Mouse (Mus musculus) right cerebral cortex, postnatal 10 days (tissue): ENCODE measurements around the gene Bzw2.

Experiments used
- DNase-seq, 2 experiments: peaks; one replicate each; pipeline ENCODE4 v3.0.0; 2021; ENCODE audit warnings: low spot score in 2 of 2

Gene Bzw2

DNA sequence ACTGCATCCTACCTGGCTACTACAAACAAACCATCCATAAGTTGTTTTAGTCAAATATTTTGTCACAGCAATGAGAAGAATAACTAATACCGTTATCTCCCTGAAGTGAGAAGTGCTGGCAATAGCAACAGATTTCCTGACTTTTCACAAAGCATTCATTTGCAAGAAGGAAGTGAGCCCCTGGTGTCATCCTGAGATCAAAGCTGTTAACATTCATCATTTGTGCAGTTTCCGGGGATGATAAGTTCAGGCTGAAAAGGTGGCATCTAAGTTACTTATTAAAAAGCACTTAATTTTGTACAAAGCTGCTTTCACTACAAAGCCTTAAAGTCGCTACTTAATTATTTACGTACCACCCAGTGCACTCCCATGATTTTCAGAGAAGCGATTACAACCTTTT, 85.0 kb downstream of the Bzw2 start:
- no peak for DNase-seq

DNA sequence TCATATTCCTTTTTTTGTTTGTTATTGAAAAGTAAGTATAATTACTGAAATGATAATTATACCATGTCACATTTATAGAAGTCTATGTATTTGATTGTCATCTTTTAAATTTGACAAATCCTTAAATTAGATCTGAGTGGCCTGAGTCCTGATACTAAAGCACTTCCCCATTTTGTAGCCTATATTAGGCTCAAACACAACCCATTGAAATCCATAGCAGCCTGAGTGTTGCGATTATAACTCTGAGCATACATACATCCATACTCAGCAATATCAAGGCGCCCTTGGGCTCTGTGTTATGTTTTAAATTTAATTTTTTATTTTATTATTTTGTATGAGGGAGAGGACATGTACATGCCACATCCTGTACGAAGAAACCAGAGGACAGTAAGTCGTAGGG, 87.6 kb downstream of the Bzw2 start:
- no peak for DNase-seq

DNA sequence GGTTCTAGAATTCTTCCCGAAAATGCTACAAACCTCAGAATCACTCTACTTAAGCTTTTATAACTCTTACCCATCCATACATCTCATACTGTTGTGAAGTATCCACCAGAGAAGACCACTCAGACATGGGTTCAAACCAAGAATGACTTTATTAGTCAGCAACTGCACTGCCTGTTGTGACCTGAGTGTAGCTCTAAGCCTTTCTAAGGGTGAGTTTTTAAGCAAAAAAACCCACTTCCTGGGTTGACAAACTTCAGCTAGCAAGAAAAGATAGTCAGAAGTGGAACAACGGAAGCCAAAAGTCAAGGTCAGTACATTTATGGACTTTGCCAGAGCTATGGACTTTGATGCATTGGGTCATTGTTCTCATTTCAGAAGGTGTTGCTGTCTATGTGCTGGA, 90.3 kb downstream of the Bzw2 start:
- DNase-seq: no peak

DNA sequence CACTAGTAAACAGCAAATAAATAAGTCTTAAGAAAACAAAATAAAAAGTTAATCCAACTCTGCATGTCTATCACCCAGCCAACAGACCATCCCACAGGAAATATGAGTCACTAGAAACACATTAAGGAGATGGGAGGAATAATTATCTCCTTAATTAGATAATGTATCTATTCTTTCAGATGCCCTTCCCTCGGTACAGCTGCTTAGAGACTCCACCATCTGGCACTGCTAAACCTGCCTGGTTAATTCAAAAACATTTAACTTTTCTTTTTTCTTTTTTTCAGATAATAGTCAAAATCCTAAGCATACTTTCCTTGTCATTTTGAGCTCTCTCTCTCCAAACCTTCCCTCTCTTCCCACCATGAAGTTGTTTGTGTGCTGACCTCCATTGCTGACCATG, 92.0 kb downstream of the Bzw2 start:
- DNase-seq: no peak

DNA sequence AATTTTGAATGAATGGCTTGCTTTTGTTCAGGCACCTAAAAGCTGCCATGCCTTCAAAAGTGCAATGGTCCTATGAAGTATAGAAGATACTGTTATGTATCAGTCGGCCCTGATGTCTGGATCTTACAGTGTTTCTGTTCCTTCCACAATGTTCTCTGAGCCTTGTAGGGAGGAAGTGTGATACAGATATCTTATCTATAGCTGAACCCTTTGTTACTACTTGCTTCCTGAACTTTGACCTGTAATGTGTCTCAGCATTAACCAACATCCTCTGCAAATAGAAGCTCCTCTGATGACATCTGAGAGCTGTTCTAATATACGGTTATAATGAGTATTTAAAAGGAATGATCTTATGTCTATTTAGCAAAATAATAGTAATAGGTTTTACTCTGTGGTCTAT, 100.2 kb downstream of the Bzw2 start:
- no peak for DNase-seq

DNA sequence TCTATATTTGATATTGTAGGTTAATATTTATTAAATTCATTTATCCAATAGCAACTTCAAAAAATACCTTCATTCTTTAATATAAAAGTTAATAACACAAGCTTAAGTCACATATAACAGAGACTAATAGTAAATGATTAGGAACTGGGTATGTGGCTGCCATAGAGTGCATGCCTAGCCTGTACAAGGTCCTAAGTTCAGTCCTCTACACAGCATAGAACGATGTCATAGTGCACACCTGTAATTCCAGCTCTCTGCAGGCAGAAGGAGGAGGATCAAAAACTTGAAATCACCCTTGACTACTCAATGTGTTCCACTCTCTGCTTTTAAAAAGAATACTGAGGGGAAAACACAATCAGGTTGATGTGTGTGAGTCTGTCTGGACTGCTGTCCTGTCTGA, 107.6 kb downstream of the Bzw2 start:
- DNase-seq: no peak

DNA sequence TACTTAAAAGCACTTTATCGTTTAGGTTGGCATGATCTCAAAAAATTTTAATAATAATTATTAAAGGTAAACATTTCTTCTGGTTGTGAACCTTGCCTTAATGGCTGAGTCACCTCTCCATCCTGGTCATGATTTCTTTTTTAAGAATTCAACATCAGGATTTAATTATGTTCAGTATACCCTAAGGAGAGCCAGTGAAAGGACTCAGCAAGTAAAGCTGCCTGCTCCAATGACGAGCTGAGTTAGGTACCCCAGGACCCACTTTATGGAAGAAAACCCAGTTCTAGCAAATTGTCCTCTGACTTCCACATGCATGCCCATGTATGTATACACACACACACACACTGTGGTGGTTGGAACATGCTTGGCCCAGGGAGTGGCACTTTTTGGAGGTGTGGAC, 110.3 kb downstream of the Bzw2 start:
- no peak for DNase-seq

DNA sequence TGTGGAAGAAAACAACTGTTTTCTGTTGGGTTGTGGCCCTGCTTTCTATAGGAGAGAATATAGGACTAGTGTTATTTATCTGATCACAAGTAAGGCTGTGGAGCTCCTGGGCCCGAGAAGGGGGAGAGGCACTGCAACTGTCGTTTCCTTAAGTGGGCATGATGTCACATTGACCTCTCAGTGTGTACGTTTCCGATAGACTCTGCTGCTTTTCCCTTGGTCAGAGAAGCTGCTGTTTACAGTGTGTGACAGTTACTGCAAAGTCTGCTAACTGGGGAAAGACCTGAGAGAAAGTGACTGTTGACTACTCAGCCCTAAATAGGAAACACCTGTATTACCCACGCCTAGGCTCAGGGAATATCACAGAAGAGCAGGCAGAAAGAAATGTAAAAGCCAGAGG, 111.7 kb downstream of the Bzw2 start:
- no peak for DNase-seq

DNA sequence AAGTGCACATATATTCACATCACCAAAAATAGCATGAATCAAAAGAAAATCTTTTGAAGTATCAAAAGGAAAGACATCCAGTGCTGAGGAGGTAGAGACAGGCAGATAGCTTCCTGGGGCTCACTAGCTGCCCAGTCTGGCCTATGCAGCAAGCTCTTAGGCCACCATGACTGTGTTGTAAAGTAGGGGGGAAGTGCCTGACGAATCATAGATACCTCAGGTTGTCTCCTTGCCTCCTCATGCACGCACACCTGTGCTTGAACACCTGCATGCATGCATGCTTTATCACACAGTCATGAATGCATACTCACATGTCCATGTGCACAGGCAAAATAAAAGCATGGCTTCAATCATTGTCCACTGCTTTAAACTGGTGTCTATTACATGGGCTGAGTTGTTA, 113.2 kb downstream of the Bzw2 start:
- DNase-seq: no peak

DNA sequence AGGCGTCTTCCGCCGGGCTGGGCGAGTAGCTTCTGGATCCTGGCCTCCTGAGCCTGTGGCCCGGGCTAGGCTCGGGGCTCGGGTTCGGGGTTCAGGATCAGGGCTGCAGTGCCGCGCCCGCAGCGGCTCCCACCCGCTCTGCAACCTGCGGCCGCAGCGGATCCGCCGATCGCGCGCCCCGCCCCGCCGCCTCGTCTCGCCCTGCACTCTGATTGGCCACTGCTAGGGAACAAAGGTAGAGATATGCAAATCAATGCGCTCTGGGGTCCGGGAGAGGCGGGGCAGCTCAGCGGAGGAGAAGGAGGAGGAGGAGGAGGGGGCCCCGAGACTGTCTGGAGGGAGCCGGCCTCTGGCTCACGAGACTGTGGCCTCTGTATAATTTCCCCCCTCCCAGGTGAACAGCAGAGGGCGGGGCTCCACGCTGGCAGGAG, 115.5 kb downstream of the Bzw2 start, which contains the start of gene Tspan13:
Tspan13 (minus strand) TSS at position 153 of the 431 bp plus-strand sequence.
- DNase-seq: peak; percentile 94 to 95
